Mouse (Mus musculus): Measurements from ENCODE around the gene Olfr1048.
"Not testable (repeated sequence)": the region's sequence is repeated elsewhere in the genome, so short reads cannot be mapped to it uniquely, and the experiment has no call there.

Gene Olfr1048

GRCm38 (mm10) chr2:86240189-86240588 lies at the start of gene Olfr1048:
Gene Olfr1048 (minus strand): TSS chr2:86240289.
- DNase-seq = no peak

GRCm38 (mm10) chr2:86278988-86279387 lies 38.9 kb upstream of the Olfr1048 start, which contains the start of gene Olfr1051:
Gene Olfr1051 (minus strand): TSS chr2:86279088.
- DNase-seq = not testable (repeated sequence)

- DNase-seq = not testable (repeated sequence)
Observed at GRCm38 (mm10) chr2:86258228-86258627, 18.1 kb upstream of the Olfr1048 start, which contains the start of gene Olfr1049. Gene Olfr1049 (minus strand): TSS chr2:86258328.

- no peak for DNase-seq
Observed at GRCm38 (mm10) chr2:86231301-86231700, 8.8 kb downstream of the Olfr1048 start, which contains the start of gene Olfr1047. Gene Olfr1047 (minus strand): TSS chr2:86231401.

GRCm38 (mm10) chr2:86219214-86219613 lies 20.9 kb downstream of the Olfr1048 start, which contains the start of gene Olfr1046:
Gene Olfr1046 (minus strand): TSS chr2:86219314.
- no peak for DNase-seq

- DNase-seq = no peak
Observed at GRCm38 (mm10) chr2:86202909-86203308, 37.2 kb downstream of the Olfr1048 start, which contains the start of gene Olfr1045. Gene Olfr1045 (minus strand): TSS chr2:86203009.

- DNase-seq = no peak
Observed at GRCm38 (mm10) chr2:86195863-86196262, 44.2 kb downstream of the Olfr1048 start.

- no peak for DNase-seq
Observed at GRCm38 (mm10) chr2:86185583-86185982, 54.5 kb downstream of the Olfr1048 start, which contains the start of gene Olfr52. Gene Olfr52 (minus strand): TSS chr2:86185683.
